Mouse (Mus musculus): ENCODE data around the gene Sh2d4b.

DNA sequence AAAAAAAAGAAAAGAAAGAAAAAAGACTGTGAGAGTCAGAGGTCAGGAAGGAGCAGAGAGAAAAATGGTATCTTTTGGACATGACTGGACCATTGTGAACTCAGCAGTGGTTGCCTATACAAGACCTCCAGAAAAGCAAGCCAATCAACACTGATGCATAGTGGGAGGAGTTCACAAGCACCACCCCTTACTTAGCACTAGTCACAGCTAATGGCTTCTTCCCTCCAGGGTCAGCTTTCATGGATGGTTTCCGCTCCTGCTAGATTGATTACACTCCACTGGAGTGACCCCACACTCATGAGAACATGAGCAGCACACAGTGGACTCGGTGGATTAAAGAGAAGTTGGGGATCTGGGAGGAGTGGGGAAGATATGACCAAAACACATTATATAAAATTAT is 7.2 kb upstream of the Sh2d4b start:
- no peak for TF ChIP-seq POLR2A (IDR thresholded peaks at IDR 0.05; ENCODE audit: borderline replicate concordance, low read depth, low read length)
- TF ChIP-seq CTCF (IDR thresholded peaks at IDR 0.05; ENCODE audit: low read depth, low read length), result no peak

All from bone marrow macrophage, adult 2 months (primary cell).